Mouse (Mus musculus) left cerebral cortex, postnatal 36 days (tissue): Measurements from ENCODE around the gene Vars. TPM values are rescaled to one million over a fixed set of nuclear protein-coding genes. Genes with fewer than 3 reads are reported as not detected.

Experiments used
- DNase-seq, 2 experiments: peaks; one replicate each; pipeline ENCODE4 v3.0.0; 2021 to 2022; ENCODE audit warnings: low spot score in 2 of 2, mixed read lengths in 1 of 2
- intact Hi-C: fragments of 180-260 bp; cut with DNase I; formaldehyde crosslinking; loops from one replicate; pipeline ENCODE4 v1.15.1; 2025
- total RNA-seq, 2 experiments: library from RNA; stranded (reverse); gene quantifications; 2 replicates each; pipeline ENCODE4 v1.2.3; 2021

The Vars gene
- total RNA-seq, 2 experiments from 2014 or later = 38.2 to 47.2 TPM

DNA sequence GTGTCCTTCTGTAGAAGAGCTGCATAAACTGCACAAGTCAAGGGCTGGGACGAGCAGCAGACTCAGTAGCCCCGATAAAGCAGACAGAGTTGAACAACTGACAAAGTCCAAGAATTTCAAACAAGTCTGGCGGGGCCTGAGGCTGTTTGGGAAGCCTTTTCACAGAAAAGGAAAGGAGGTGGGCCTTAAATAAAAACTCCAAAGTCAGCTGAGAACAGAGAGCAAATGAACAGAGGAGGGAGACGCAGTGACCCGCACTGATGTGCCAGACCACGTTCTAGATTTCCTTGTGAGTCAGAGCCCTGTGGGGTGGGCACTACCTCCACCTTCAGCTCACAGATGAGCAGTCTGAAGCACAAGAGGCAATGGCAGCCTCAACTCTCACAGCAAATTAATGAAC is 34.1 kb downstream of the Vars start:
- intact Hi-C loops = loop anchor here (1.0 kb wide), 1 partner anchor 10 kb away; no protein-coding TSS in a partner anchor
- no peak for DNase-seq

DNA sequence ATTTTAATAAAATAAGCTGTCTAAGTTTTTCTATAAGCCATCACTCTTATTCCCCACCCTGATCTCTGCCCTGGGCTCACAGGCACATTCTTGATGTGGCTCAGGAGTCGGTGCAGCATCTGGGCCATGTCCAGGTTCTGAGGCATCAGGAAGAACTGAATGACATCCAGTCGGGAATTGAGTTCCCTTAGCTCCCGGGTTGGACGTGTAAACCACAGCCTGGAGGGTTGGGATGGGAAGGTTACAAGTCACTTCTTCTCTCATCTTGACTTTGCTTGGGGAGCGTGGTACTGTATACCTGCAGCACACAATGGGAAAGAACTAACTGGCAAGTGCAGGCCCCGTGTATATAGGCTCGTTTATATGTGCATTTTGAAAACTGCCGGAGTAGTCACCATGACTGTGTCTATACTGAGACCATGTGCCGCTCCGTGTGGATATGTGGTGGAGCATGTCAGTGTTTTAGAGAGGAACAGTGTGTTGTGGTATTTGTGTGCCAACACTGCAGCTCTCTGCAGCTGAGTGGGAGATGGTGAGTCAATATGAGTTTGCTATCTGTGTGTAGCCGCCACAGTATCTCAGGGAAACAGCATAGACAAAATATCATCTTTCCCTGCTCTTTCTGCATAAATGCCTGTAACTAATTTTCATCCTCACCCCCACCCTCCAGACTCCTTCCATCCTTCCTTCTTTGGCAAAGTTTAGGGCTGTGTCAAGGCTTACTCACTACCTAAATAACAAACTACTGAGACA is 38.5 kb downstream of the Vars start:
- DNase-seq = peak; percentile 35 to 51

DNA sequence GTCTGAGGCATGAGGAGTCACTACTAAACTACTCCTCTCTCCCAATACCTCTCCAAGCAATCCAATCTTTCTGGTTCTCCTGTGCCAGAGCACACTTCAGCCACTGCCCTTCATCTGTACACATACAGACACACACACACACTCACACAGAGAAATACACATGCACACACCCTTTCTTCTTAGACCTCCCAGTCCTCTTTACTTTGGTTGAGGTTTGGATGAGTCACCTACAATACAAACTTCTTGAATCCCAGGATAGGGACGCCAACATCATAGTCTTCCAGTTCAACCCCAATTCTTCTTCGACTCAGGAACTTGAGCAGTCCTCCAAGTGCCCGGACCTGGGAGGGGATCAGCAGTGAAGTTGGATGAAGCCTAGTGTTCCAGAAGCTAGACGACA is 43.0 kb downstream of the Vars start:
- intact Hi-C loops = no loop called here
- no peak for DNase-seq

More for the DNA sequence above, 38.5 kb downstream of the Vars start:
- intact Hi-C loops = no loop called here

DNA sequence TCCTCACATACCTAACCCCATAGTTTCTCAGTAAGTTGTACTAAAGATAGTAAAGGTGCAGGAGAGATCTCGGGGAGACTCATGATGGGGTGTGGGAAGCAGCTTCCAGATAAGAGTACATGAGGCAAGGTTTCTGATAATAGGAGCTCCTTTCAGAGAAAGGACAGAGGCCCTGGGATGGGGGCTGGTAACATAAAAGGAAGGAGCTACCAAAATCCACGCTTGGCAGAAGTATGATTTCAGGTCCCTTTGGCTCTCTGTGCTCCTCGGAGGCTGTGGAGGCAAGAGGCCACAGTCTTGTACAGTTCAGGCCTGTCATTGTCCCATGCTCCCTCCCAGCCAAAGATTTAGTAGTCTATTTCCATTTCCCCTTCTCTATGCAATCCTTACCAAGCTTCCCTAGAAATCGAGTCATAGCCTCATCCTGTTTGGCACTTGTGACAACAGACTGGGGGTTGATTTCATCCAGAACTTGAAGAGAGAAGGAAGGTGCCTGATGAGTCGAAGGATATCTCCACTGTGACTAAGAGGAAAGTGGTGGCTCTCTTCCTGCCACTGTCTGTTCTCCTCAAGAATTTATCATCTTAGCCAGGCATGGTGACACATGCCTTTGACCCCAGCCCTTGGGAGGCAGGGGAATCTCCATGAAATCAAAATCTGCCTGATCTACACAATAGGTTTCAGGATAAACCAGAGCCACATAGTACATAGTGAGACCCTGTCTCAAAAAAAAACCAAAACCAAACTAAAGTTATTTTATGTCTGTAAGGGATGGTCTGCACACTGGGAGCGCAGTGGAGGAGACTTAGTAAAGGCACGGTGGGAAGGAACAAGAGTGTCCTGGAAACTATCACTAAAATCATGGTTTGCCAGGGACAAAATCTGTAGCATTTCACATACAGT is 44.4 kb downstream of the Vars start:
- intact Hi-C loops = loop anchor here (1.0 kb wide), 1 partner anchor 11 kb away; no protein-coding TSS in a partner anchor
- no peak for DNase-seq

DNA sequence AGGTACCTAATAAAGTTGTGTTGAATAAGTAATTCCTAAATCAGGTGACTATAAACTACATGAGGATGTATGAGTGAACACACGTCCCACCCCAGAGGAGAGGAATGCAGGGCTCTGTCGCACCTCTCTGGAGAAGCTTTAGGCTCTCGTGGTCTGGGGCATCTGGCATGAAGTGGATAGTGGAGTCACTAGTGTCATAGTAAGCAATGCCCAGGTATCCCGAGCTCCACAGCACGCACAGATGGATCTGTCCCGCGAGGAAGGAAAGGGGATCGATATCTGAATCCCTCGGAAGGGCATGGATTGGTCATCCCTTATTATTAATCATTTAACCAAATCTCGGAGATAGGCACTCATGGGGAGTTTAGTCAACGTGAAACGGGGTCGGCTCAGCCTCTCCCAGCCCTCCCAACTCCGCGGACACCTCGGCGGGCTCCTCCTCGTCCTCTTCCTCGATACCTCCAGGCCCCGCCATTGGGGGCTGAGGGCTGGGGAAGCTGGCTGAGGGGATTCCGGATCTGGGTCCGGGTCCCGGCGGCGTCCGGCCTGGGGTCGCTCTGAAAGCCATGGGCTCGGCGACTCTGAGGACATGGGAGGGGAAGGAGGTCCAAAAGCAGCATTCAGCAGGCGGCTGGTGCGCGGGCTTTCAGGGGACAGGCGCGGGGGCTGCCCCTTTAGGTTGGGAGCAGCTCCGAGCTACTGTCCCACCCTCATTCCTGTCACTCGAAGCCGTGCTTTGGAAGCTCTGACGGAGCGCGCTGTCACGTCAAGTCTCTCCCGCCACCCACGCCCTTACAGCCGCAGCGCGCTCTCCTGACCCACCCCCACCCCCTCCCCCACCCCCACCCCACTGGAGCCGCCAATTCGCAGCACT is 45.3 kb downstream of the Vars start:
- DNase-seq = no peak
- intact Hi-C loops = loop anchor here (1.0 kb wide), 1 partner anchor 12 kb away; no protein-coding TSS in a partner anchor

DNA sequence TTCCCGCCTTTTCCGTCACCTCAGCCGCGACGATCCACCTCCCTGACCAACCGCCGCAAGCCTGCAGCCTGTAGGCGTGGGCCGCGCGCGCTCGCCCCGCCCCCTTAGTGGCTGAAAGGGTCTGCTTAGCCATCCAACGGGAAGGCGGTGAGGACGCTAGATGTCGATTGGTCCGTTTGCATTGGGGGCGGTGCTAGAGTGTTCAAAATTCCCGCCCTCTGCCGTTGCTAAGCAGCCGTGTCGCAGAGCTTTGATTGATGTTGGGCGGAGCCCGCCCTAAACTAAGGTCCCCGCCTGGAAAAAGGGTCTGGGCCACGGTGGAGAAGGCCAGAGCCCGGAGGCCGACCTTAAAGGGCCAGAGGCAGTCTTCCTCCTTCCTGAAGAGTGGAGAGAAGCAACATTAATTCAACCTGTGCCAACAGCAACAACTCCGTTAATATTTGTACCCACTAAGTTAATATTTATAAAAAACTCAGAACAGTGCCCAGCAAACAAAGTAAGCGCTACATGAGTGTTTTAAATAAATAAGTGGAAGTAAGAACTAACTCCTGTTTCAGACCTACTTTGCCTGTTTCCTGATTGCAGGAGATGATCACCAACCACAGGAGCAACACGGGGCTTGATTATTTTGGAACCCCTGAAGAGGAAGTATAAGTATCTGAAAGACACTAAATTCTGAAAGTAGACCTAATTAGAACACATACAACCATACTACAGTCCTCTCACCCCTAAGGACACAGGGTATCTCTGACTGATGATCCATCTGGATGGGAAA is 46.1 kb downstream of the Vars start, which contains the start of gene Msh5:
TSS of gene Msh5 (minus strand) at position 65 of the 775 bp plus-strand sequence.
- DNase-seq = peak; percentile 85 to 90
- intact Hi-C loops = no loop called here

DNA sequence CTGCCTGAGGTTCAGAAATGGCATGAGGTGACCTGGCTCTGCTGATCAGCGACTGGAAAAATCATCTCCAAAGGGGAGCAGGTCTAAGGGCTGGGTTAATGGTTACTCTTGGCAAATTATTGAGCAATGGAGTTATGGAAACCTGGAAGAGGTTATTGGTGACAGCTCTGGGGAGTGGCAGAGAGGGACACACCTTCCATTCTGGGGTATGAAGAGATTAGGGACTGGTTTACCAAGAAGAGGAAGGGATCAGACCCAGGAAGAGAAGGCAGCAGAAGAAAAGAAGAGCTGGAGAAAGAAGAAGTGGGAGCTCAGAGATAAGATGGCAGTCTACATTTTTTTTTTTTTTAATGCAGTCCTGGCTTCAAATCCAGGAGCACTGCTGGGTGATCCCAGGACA is 46.9 kb downstream of the Vars start:
- intact Hi-C loops = no loop called here
- DNase-seq = no peak

DNA sequence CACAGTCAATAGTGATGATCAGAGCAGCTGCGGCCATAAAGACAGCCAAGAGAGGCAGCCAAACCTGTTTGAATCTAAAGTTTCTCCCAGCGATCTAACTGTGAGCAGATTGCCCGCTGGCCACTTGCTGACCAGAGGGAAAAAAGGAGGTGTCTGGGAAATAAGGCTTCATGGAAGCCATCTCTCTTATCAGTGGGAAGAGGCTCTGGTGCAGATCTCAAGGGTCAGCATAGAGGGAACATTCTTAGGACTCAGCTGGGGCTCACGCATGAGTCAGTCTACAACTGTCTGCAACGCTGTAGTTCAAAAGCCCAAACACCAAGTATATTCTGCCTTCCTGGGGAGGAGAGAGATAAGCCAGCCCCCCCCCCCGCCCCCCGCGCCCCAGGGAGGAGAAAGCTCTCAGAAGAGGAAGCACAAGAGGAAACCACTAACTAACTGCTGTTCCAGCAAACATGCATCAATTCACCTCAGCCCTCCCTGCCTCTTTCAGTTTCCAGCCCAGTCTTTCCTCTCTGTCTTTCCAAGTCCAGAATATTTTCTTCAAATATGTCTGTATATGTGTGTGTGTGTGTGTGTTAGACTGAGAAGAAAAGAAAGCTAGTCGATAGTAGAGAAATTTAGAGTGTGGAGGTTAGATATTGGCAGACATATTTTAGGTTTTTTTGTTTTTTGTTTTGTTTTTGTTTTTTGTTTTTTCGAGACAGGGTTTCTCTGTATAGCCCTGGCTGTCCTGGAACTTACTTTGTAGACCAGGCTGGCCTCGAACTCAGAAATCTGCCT is 47.6 kb downstream of the Vars start:
- no peak for DNase-seq
- intact Hi-C loops = no loop called here

DNA sequence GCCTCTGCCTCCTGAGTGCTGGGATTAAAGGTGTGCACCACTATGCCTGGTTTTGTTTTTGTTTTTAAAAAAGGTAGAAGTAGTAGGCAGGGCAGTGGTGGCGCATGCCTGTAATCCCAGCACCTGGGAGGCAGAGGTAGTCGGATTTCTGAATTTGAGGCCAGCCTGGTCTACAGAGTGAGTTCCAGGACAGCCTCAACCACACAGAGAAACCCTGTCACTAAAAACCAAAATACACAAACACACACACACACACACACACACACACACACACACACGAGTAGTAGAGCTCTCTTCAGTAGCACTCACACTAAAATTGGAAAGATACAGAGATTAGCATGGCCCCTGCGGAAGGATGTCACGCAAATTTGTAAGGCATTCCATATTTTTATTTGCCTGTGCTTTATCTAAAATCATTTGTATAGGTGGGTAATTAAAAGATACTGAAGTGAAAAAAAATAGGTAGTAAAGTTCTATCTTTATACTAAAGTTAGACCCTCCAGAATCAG is 48.2 kb downstream of the Vars start:
- no peak for DNase-seq
- intact Hi-C loops = no loop called here

DNA sequence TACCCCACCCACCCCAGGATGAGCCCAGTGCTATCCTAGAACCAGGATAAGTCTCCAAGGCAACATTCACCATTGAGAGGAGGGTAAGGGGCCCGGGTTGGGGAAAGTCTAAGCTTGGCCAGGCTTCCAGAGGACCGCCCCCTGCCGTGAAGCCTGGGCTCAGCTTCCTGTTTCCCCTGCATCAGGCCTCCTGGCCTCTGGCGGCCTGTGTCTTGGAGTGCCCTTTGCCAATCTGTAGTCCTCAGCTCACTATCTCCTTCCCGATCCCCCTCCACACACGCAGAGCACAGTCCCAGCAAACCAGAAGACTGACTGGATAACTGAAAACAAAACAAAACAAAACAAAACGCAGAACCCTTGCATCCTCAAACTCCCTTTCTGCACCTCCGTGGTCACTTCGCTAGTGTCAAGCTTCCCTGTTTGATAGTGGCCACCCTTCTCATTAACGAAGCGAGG is 48.8 kb downstream of the Vars start, which contains the start of gene Clic1:
TSS of gene Clic1 (plus strand) at position 406 of the 456 bp plus-strand sequence.
- no peak for DNase-seq
- intact Hi-C loops = no loop called here

DNA sequence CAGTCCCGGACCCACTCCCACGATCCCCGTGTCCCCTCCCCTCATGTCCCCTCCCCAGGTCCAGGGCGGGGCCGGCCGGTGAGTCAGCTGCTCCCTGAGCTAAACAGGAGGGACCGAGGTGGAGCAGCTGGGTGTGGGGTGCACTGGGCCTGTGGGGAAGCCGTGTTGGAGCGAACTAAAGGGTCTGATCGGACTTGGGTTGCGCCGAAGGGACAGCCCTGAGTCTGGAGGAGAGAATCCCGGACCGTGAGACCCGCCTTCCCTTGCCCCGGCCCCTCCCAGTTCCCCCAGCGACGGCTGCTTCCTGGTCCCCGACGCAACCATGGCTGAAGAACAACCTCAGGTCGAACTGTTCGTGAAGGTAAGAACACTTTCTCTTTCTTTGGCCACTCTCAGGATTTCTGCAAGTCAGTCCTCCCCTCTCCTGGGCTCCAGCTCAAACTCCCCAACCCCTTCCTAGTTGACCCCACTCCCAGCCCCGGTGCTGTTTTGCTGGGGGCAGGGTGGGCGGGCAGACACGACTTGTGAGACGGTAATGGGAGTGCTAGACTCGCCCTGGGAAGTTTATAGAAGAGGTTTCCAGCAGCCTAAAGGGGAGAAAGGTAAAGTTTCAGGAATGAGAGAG is 49.5 kb downstream of the Vars start:
- intact Hi-C loops = no loop called here
- no peak for DNase-seq

DNA sequence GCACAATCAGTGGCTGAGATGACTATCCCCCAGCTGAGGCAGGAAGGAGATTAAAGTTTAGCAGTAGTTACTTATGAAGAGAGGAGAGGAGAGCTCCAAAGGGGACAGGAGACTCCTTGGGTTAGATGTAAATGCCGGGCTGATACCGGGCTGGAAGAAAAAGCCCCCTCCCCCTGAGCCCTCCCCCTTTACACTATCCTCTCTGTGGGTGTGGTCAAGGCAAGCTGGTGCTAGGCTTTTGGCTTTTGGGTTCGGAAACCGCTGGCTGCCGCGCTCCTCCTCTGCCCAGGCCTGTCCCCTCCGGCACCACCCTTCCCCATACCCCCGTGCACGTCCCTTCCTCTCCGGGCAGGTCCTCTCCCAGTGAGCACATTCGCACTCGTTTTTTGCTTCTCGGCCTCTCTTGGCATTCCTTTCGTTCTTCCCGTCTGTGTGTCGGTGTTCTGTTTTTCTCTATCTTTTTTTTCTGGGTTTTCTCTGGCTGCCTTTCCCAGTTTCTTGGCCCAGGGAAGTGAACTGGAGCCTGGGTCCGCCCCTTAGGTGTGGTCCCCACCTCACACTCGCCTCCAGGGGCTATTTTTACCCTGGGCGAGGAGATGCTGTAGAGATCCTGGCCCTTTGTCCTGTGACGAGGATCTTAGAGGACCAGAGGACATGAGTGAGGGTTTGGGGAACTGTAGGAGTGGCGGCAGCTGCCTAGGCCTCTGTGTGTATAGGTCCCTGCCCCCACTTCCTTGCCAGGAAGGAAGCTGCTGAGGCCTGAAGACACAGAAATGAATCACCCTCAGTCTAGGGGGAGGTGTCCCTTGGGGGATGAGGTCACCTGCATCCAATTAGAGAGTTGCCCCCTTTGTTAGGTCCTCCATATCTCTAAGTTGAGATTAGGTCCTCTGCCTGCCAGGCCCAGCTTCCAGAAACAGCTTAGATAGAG is 50.6 kb downstream of the Vars start:
- DNase-seq = no peak
- intact Hi-C loops = no loop called here

DNA sequence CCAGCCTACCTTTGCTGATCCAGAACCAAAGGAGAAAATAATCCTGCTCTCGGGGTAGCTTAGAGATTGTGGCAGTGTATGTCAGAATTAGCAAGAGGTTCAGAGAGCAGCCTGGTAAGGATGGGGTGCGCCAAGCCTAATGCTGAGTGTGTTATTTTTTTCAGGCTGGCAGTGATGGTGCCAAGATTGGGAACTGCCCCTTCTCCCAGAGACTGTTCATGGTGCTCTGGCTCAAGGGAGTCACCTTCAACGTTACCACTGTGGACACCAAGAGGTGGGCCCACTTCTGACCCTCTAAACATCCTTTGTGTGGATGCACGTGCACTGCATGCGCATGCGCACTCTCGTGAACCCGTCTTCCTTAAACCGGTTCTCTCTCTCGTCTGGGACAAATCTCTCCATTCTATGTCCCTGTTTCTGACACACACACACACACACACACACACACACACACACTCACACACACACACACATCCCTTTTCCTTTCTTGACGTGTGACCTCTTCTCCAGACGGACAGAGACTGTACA is 51.5 kb downstream of the Vars start:
- no peak for DNase-seq
- intact Hi-C loops = no loop called here

DNA sequence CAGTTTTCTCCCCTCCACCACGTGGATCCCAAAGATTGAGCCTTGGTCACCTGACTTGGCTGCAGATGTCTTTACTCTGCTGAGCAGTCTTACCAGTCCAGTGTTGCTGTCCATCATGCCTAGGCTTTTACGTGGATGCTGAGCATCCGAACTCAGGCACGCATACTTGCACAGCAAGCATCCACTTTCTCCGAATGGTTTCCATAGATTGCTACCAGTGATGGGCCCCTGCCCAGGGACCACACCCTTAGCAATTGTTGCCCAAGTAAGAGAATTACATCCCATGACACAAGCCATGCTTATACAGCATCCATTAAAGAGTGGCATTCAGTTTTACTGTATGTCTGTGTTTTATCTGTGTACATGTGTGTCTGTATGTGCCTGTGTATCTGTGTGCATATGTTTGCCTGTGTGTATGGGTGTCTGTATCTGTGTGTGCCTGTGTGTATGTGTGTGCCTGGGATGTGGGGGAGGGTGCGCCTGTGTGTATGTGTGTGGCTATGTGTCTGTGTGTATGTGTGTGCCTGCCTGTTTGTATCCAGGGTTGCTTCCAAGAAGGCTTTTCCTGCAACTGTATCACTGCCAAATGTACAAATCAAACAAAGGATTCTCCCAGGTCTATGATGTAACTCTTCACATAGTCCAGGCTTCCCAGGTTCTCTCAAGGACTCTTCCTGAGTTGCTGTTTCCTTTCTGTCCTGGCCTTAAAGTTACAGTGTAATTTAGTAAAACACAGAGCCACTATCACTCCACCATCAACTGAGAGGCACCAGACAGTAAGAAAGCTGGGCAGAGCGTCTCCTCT is 55.1 kb downstream of the Vars start:
- no peak for DNase-seq
- intact Hi-C loops = no loop called here

DNA sequence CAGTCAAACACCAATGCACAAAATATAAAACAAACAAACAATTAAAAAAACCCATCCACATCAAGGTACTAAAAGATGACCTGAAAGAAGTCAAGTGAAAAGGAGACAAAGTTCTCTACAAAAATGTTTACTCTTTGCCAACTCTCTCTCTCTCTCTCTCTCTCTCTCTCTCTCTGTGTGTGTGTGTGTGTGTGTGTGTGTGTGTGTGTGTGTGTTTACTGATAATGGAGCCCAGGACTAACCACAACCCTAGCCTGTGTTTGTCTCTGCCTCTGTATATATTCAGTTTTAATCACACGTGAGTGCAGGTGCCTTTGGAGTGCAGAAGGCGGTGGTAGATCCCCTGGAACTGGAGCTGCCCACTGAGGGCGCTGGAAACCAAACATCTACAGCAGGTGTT is 56.3 kb downstream of the Vars start:
- DNase-seq = no peak
- intact Hi-C loops = no loop called here
